Mouse (Mus musculus): ENCODE measurements at regions not wholly inside any gene's neighbourhood (a gene's known extent, or its start where the extent isn't known, plus 50 kb on each side); places are given as distances from the start of the nearest gene placed in this dataset.
A peak's percentile ranks its signal among the peaks of the same experiment; 100 is the strongest.

- no peak for TF ChIP-seq POLR2A (IDR thresholded peaks at IDR 0.05; ENCODE audit: low read depth, low read length)
Measured at GRCm38 (mm10) chr4:56122198-56122597, 589.9 kb upstream of the Klf4 start (continued).

GRCm38 (mm10) chr4:56121664-56122063 lies 589.4 kb upstream of the Klf4 start:
- no peaks in the 10 kb centered on the region for H3K9me3 ChIP-seq (replicated peaks; ENCODE audit: low read length)
- dilution Hi-C loops (cut with MboI; ENCODE audit: extremely low pct_ligation_motif_present, extremely low pct_unique_long_range_greater_than_20kb, low sequenced_read_pairs), result no loop called here
- TF ChIP-seq ZKSCAN1 (IDR thresholded peaks at IDR 0.05; ENCODE audit: borderline replicate concordance, low read depth, low read length), result no peak
- no peak; the same call in 1 of the 2 replicates for TF ChIP-seq CHD1 (IDR thresholded peaks at IDR 0.05; ENCODE audit: low read depth, low read length)
- TF ChIP-seq POLR2A (IDR thresholded peaks at IDR 0.05; ENCODE audit: low read depth, low read length), result no peak
- peak; percentile 22; the same call in 1 of the 2 replicates for TF ChIP-seq CHD2 (IDR thresholded peaks at IDR 0.05; ENCODE audit: low read length)
- no peak for TF ChIP-seq KAT2A (IDR thresholded peaks at IDR 0.05; ENCODE audit: insufficient replicate concordance, low read length)
- TF ChIP-seq RAD21 (IDR thresholded peaks at IDR 0.05; ENCODE audit: low read depth, low read length), result no peak
- no peak for TF ChIP-seq USF2 (conservative IDR thresholded peaks at IDR 0.05; ENCODE audit: low read depth, low read length)
- no peak for TF ChIP-seq HCFC1 (IDR thresholded peaks at IDR 0.05; ENCODE audit: low read depth, low read length)
- no peak for TF ChIP-seq MAZ (IDR thresholded peaks at IDR 0.05; ENCODE audit: low read depth, low read length)
- TF ChIP-seq SIN3A (IDR thresholded peaks at IDR 0.05; ENCODE audit: low read length), result no peak
- TF ChIP-seq TBP (conservative IDR thresholded peaks at IDR 0.05; ENCODE audit: low read depth, low read length), result no peak
- no peak for TF ChIP-seq TCF12 (IDR thresholded peaks at IDR 0.05; ENCODE audit: low read depth, low read length)
- TF ChIP-seq PAX5 (IDR thresholded peaks at IDR 0.05; ENCODE audit: low read length), result no peak
- 0 out of 2 replicates have a peak, but pooled peaks have one; percentile 23 for TF ChIP-seq JUN (IDR thresholded peaks at IDR 0.05; ENCODE audit: insufficient read depth, low read depth, low read length)
- no peak for TF ChIP-seq ZMIZ1 (IDR thresholded peaks at IDR 0.05; ENCODE audit: low read depth, low read length)
- no peak for TF ChIP-seq E2F4 (IDR thresholded peaks at IDR 0.05; ENCODE audit: insufficient replicate concordance, low read depth, low read length)
- TF ChIP-seq ZC3H11A (IDR thresholded peaks at IDR 0.05; ENCODE audit: low read depth, low read length), result no peak
- TF ChIP-seq JUND (conservative IDR thresholded peaks at IDR 0.05; ENCODE audit: low read depth, low read length), result 0 out of 2 replicates have a peak, but pooled peaks have one; percentile 16
- TF ChIP-seq NELFE (IDR thresholded peaks at IDR 0.05; ENCODE audit: low read depth, low read length), result no peak
- TF ChIP-seq USF1 (IDR thresholded peaks at IDR 0.05; ENCODE audit: low read depth, low read length), result no peak
- TF ChIP-seq SMC3 (IDR thresholded peaks at IDR 0.05; ENCODE audit: low read depth, low read length), result no peak
- no peak for TF ChIP-seq CTCF (conservative IDR thresholded peaks at IDR 0.05 in 1 of 2, IDR thresholded peaks at IDR 0.05 in 1 of 2; ENCODE audit: low read depth in 2 of 2, low read length in 2 of 2)
- peak; percentile 72 for TF ChIP-seq EP300 (IDR thresholded peaks at IDR 0.05; ENCODE audit: low read length)
- TF ChIP-seq MXI1 (IDR thresholded peaks at IDR 0.05; ENCODE audit: low read depth, low read length), result no peak
- TF ChIP-seq ZNF384 (IDR thresholded peaks at IDR 0.05; ENCODE audit: low read depth, low read length), result no peak
- TF ChIP-seq IRF4 (IDR thresholded peaks at IDR 0.05; ENCODE audit: low read depth, low read length), result peak; percentile 84
- no peak for TF ChIP-seq RCOR1 (conservative IDR thresholded peaks at IDR 0.05; ENCODE audit: low read depth, low read length)
- H3K79me2 ChIP-seq (replicated peaks; ENCODE audit: control insufficient read depth, extremely low read depth, insufficient read depth, poor library complexity, severe bottlenecking), result no peaks in the 10 kb centered on the region
- H3K4me1 ChIP-seq (ENCODE audit: control insufficient read depth in 1 of 2, insufficient read depth in 2 of 2), result peaks cover 9% of the 10 kb centered on the region in 2 experiments; a peak in 2 of 4 replicates
- H3K9ac ChIP-seq (ENCODE audit: insufficient read depth, low read depth), result no peak overlapping the region
- H3K4me3 ChIP-seq (replicated peaks in 1 of 3; ENCODE audit: low read depth in 2 of 3, low read length in 2 of 3, poor library complexity in 1 of 3), result no peak overlapping the region
- no peaks in the 10 kb centered on the region for H3K36me3 ChIP-seq (replicated peaks in 1 of 2; ENCODE audit: control insufficient read depth in 1 of 2, insufficient read depth in 1 of 2, low read length in 1 of 2)
- no peak overlapping the region for H3K27ac ChIP-seq (ENCODE audit: insufficient read depth, low read depth)
- in situ Hi-C loops (cut with MboI; ENCODE audit: low pct_ligation_motif_present, low pct_unique_long_range_greater_than_20kb, low sequenced_read_pairs), result no loop called here
- H3K4me2 ChIP-seq (ENCODE audit: insufficient read depth, low read depth, poor library complexity, severe bottlenecking), result no peak overlapping the region
- H3K27me3 ChIP-seq (replicated peaks), result no peaks in the 10 kb centered on the region
- peak; percentile 12 for DNase-seq (ENCODE audit: extremely low read depth)

Measured in CH12.LX (cell line).